Mouse (Mus musculus) embryonic stem cell, embryonic (primary cell): ENCODE data around the gene Rtp4.

Experiments
- CTCF ChIA-PET, 4 experiments: fragments of 300-600 bp in 2 of 4; fragments of 350-600 bp in 2 of 4; sonication (Branson Sonifier 250); formaldehyde crosslinking; loops; one replicate each; lab custom pipeline; 2022; ENCODE audit warnings: inconsistent platforms in 2 of 4; lab: Charles Lee
- POLR2A ChIA-PET, 4 experiments: fragments of 300-600 bp in 2 of 4; fragments of 350-600 bp in 2 of 4; sonication (Branson Sonifier 250); formaldehyde crosslinking; loops; one replicate each; lab custom pipeline; 2022; ENCODE audit warnings: antibody characterized with exemption in 4 of 4, inconsistent platforms in 1 of 4; lab: Charles Lee

Gene Rtp4

GRCm38 (mm10) chr16:23520235-23520871 lies at the start of gene Rtp4, which contains the start of gene Masp1:
TSS of gene Rtp4 (plus strand) at chr16:23520291.
TSS of gene Masp1 (minus strand) at chr16:23520815.
- ChIA-PET POLR2A (interaction anchor here in 1 of 4 experiments (0.7 kb wide), 1 partner anchor 39 kb away, joined by 3 read pairs; no protein-coding TSS in a partner anchor), CTCF (interaction anchor here in 2 of 4 experiments (0.5 to 0.7 kb wide), 2 partner anchors 28 to 30 kb away, joined by 3 read pairs; no protein-coding TSS in a partner anchor)

GRCm38 (mm10) chr16:23471551-23471950 lies 48.5 kb upstream of the Rtp4 start:
- CTCF ChIA-PET, result no interaction called here
- POLR2A ChIA-PET, result interaction anchor here in 1 of 4 experiments (1.5 kb wide), 2 partner anchors 11 to 15 kb away, joined by 3 to 4 read pairs; no protein-coding TSS in a partner anchor

GRCm38 (mm10) chr16:23472046-23472445 lies 48.0 kb upstream of the Rtp4 start:
- ChIA-PET POLR2A (interaction anchor here in 1 of 4 experiments (1.5 kb wide), 1 partner anchor 15 kb away, joined by 3 read pairs; no protein-coding TSS in a partner anchor), CTCF (no interaction called here)

- CTCF ChIA-PET, result interaction anchor here in 1 of 4 experiments (1.2 kb wide), 1 partner anchor 423 kb away, joined by 4 read pairs; no protein-coding TSS in a partner anchor
- POLR2A ChIA-PET, result no interaction called here
These were observed 44.4 kb upstream of the Rtp4 start for GRCm38 (mm10) chr16:23475651-23476050.

GRCm38 (mm10) chr16:23476598-23476997 lies 43.5 kb upstream of the Rtp4 start:
- POLR2A ChIA-PET, result interaction anchor here in 1 of 4 experiments (0.5 kb wide), 1 partner anchor 129 kb away, joined by 3 read pairs; no protein-coding TSS in a partner anchor
- CTCF ChIA-PET, result interaction anchor here in 2 of 4 experiments (0.5 to 1.2 kb wide), 2 partner anchors 321 to 422 kb away, joined by 4 to 5 read pairs; no protein-coding TSS in a partner anchor

- ChIA-PET POLR2A (interaction anchor here in 2 of 4 experiments (0.6 to 0.7 kb wide), 4 partner anchors 11 to 1214 kb away, joined by 3 to 13 read pairs (median 6); no protein-coding TSS in a partner anchor), CTCF (interaction anchor here in 1 of 4 experiments (0.6 kb wide), 1 partner anchor 508 kb away, joined by 5 read pairs; the partner anchor contains the start of gene Gm37419)
These were observed 40.1 kb upstream of the Rtp4 start for GRCm38 (mm10) chr16:23479872-23480603.

GRCm38 (mm10) chr16:23482218-23482617 lies 37.9 kb upstream of the Rtp4 start:
- CTCF ChIA-PET, result interaction anchor here in 2 of 4 experiments (1.5 to 1.8 kb wide), 2 partner anchors 416 to 417 kb away, joined by 5 to 6 read pairs; no protein-coding TSS in a partner anchor

GRCm38 (mm10) chr16:23482846-23483245 lies 37.2 kb upstream of the Rtp4 start:
- POLR2A ChIA-PET, result interaction anchor here in 3 of 4 experiments (0.6 to 1.7 kb wide), 10 partner anchors 8 to 431 kb away, joined by 3 to 4 read pairs (median 3); no protein-coding TSS in a partner anchor
- CTCF ChIA-PET, result interaction anchor here in 3 of 4 experiments (0.7 to 1.8 kb wide), 3 partner anchors 416 to 1594 kb away, joined by 3 to 6 read pairs (median 5); no protein-coding TSS in a partner anchor

More at GRCm38 (mm10) chr16:23482218-23482617, 37.9 kb upstream of the Rtp4 start:
- POLR2A ChIA-PET, result interaction anchor here in 3 of 4 experiments (0.6 to 1.7 kb wide), 13 partner anchors 9 to 505 kb away, joined by 3 to 7 read pairs (median 3); partner anchors contain the start of genes Masp1 (in 1 of the 3) and Rtp4 (in 1 of the 3)

- CTCF ChIA-PET, result interaction anchor here in 3 of 4 experiments (0.7 to 1.8 kb wide), 3 partner anchors 415 to 1594 kb away, joined by 3 to 6 read pairs (median 5); no protein-coding TSS in a partner anchor
- POLR2A ChIA-PET, result interaction anchor here in 2 of 4 experiments (0.8 to 1.3 kb wide), 4 partner anchors 8 to 430 kb away, joined by 3 read pairs; no protein-coding TSS in a partner anchor
These were observed 36.8 kb upstream of the Rtp4 start for GRCm38 (mm10) chr16:23483292-23483691.

- ChIA-PET POLR2A (no interaction called here), CTCF (no interaction called here)
These were observed 27.3 kb upstream of the Rtp4 start for GRCm38 (mm10) chr16:23492783-23493182.

- CTCF ChIA-PET, result interaction anchor here in 1 of 4 experiments (0.5 kb wide), 1 partner anchor 471 kb away, joined by 4 read pairs; no protein-coding TSS in a partner anchor
- POLR2A ChIA-PET, result interaction anchor here in 1 of 4 experiments (1.1 to 1.2 kb wide), 2 partner anchors 14 to 18 kb away, joined by 3 to 4 read pairs; no protein-coding TSS in a partner anchor
These were observed 23.7 kb upstream of the Rtp4 start for GRCm38 (mm10) chr16:23496245-23496924.

- ChIA-PET POLR2A (interaction anchor here in 3 of 4 experiments (0.6 to 1.2 kb wide), 4 partner anchors 15 to 1562 kb away, joined by 3 to 4 read pairs (median 4); no protein-coding TSS in a partner anchor), CTCF (interaction anchor here in 2 of 4 experiments (0.5 to 0.8 kb wide), 2 partner anchors 327 to 402 kb away, joined by 3 to 4 read pairs; no protein-coding TSS in a partner anchor)
These were observed 22.7 kb upstream of the Rtp4 start for GRCm38 (mm10) chr16:23497440-23497839.

GRCm38 (mm10) chr16:23497881-23498280 lies 22.2 kb upstream of the Rtp4 start:
- ChIA-PET CTCF (interaction anchor here in 1 of 4 experiments (0.8 kb wide), 1 partner anchor 401 kb away, joined by 4 read pairs; no protein-coding TSS in a partner anchor), POLR2A (interaction anchor here in 1 of 4 experiments (1.0 kb wide), 1 partner anchor 1561 kb away, joined by 4 read pairs; no protein-coding TSS in a partner anchor)

- CTCF ChIA-PET, result no interaction called here
- POLR2A ChIA-PET, result no interaction called here
These were observed 21.4 kb upstream of the Rtp4 start for GRCm38 (mm10) chr16:23498691-23499131.

GRCm38 (mm10) chr16:23500558-23500957 lies 19.5 kb upstream of the Rtp4 start:
- CTCF ChIA-PET, result no interaction called here

GRCm38 (mm10) chr16:23501288-23501687 lies 18.8 kb upstream of the Rtp4 start:
- CTCF ChIA-PET, result no interaction called here
- POLR2A ChIA-PET, result no interaction called here

More at GRCm38 (mm10) chr16:23500558-23500957, 19.5 kb upstream of the Rtp4 start:
- POLR2A ChIA-PET, result interaction anchor here in 1 of 4 experiments (0.6 kb wide), 1 partner anchor 298 kb away, joined by 3 read pairs; no protein-coding TSS in a partner anchor

GRCm38 (mm10) chr16:23502478-23502877 lies 17.6 kb upstream of the Rtp4 start:
- ChIA-PET POLR2A (no interaction called here), CTCF (no interaction called here)
